ENCODE assay signal across 8 mouse cellular contexts in genomic region chr11:88891921-88892561, GRCm38 (mm10). TPM values are rescaled to one million over a fixed set of nuclear protein-coding genes. Genes with fewer than 3 reads are reported as not detected.
DNase-seq lines count a peak whose midpoint lies in the region.

No protein-coding gene starts in this region.

- peak; percentile 64 to 74 for DNase-seq in adrenal gland, postnatal 4 days (ENCODE audit: low spot score in 2 of 2)
- peak; percentile 71 to 77 for DNase-seq in frontal cortex, postnatal 10 days (ENCODE audit: low spot score in 2 of 2)
- peak; percentile 57 for DNase-seq in heart, adult 8-10 months (ENCODE audit: low spot score)
- peak; percentile 44 to 51 for DNase-seq in kidney, postnatal 4 days
- DNase-seq in left cerebral cortex, adult 8-10 months (ENCODE audit: low spot score in 2 of 2) = peak; percentile 48 to 71
- peak; percentile 43 for DNase-seq in ovary, postnatal 14 days (ENCODE audit: low spot score)
- peak; percentile 70 for DNase-seq in testis, postnatal 14 days (ENCODE audit: low spot score)
- DNase-seq in urinary bladder, postnatal 4 days (ENCODE audit: low spot score in 2 of 2) = peak; percentile 77 to 96

RNA-seq across cellular contexts. Expression of gene Akap1, which starts 27.7 kb away (rescaled TPM):
- total RNA-seq in adrenal gland, postnatal 4 days (2021) = 100 to 1,000 TPM in 1 of 2 experiments, 10 to 100 TPM in 1; 94.3 to 101 TPM
- total RNA-seq in heart, adult 8-10 months (2022) = 100 to 1,000 TPM; 113 to 148 (median 138) TPM
- total RNA-seq in left cerebral cortex, adult 8-10 months (2022) = 10 to 100 TPM; 41.6 to 46.5 (median 43.0) TPM

Comparison
In these comparisons a context has a peak if more than half of its experiments do, and no peak if none do; other contexts are left out.
1. Peak in every context shown above with its lines: DNase-seq.